Mouse (Mus musculus) cerebellum, postnatal 36 days (tissue): ENCODE measurements around the gene Clic5.
A peak's percentile ranks its signal among the peaks of the same experiment; 100 is the strongest.

Source experiments
- DNase-seq, 2 experiments: peaks; one replicate each; pipeline ENCODE4 v3.0.0; 2021 to 2022; ENCODE audit warnings: mixed read lengths in 2 of 2

Clic5 gene

DNA sequence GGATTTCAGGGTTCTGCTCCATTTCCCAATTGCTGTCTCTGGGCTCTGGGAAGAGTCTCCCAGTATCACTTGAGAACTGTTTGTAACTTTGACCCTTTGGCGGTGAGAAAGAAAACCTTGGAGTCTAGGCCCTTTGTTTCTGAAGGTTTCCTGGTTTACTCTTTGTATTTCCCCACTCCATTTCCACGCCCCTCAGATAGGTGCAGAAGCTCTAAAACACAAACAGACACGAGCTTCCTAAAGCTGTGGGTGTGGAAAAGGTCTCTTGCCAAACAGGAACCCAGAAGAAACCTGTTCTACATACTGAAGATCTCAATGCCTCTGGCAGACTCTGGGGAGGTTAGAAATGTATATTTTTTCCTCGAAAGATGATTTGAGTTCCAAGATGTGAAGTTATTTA lies 10.8 kb downstream of the Clic5 start:
- DNase-seq, result no peak

DNA sequence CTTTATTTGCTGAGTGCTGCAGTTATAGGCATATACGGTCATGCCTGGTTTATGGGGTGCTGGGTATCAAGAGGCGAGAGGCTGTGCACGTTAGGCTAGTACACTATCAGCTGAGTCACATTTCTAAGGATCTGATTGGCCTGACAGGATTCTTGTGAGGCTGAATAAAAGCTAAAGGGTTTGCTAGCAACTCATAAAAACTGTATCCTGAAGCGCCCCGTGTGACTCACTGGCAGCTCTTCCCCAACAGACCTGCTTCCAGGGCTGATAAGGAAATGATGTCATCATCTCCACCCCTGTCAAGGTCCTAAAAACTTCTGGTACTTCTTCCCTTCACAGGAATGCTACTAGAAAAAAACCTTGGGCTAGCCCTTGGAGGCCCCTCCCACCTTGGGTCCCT lies 14.6 kb downstream of the Clic5 start:
- no peak for DNase-seq

GRCm38 (mm10) chr17:44204787-44205186 lies 16.4 kb downstream of the Clic5 start:
- DNase-seq, result no peak

GRCm38 (mm10) chr17:44205562-44205961 lies 17.2 kb downstream of the Clic5 start:
- DNase-seq, result no peak

DNA sequence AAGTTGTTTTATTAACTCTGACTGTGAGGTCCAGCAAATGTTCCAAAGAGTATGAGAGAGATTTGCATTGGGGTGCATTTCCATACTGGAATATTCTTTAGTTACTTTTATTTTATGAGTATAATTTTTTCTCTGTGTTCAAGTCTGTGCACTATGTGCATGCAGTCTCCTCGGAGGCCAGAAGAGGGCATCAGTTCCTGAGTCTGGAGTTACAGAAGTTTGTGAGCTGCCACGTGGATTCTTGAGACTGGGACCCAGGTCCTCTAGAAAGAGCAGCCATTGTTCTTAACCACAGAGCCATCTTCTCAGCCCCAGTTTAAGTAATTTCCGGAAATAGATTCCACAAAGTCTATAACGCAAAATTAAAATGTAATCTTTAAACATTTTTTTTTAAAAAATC lies 20.5 kb downstream of the Clic5 start:
- DNase-seq, result no peak

- DNase-seq, result no peak
Measured at GRCm38 (mm10) chr17:44212960-44213619, 24.7 kb downstream of the Clic5 start.

DNA sequence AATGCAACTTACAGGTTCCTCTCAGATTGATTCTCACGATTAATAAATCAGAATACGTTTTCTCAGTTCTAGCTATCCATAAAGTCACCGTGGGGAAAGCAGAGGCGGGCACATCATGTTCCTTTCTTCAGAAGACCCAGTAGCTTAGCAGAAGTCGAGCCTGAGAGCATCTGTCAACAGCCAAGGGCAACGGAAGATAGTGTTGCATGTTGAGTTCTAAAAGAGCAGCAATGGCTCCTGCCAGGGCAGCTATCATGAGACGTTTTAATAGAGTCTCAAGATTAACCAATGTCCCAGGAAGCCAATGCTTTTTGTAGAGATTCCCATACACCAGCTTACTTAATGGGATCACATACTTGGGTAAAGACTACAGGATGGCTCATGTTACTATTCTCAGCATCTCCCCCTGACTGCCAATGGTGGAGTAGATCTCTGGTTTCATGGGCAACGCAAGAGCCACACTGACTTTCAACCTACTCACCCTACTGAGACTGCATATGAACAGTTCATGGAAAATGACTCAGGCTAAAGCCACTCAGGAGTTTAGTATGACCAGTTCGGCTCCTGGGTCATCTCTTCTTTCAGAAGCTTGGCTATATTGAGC lies 26.9 kb downstream of the Clic5 start:
- no peak for DNase-seq

GRCm38 (mm10) chr17:44217185-44217584 lies 28.8 kb downstream of the Clic5 start:
- no peak for DNase-seq

DNA sequence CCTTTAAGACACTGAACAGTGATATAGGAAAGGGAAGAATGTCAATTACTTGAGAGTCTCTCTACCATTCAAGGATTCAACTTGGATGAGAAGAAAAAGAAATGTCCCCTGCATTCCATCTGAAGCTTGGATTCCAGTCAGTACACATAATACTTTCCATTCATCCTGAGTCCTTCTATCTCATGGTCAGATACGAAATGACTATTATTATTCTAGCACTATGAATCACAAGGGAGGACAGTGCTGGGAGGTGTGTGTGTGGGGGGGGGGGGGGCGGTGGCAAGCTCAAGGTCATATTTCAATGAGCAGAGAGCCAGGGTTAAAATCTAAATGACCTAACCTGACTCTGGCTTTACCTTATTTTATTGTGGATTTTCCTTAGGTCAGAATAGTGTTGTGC lies 31.6 kb downstream of the Clic5 start:
- no peak for DNase-seq

- DNase-seq, result no peak
Measured at GRCm38 (mm10) chr17:44228428-44228827, 40.0 kb downstream of the Clic5 start.

- no peak for DNase-seq
Measured at GRCm38 (mm10) chr17:44230083-44230482, 41.7 kb downstream of the Clic5 start.

DNA sequence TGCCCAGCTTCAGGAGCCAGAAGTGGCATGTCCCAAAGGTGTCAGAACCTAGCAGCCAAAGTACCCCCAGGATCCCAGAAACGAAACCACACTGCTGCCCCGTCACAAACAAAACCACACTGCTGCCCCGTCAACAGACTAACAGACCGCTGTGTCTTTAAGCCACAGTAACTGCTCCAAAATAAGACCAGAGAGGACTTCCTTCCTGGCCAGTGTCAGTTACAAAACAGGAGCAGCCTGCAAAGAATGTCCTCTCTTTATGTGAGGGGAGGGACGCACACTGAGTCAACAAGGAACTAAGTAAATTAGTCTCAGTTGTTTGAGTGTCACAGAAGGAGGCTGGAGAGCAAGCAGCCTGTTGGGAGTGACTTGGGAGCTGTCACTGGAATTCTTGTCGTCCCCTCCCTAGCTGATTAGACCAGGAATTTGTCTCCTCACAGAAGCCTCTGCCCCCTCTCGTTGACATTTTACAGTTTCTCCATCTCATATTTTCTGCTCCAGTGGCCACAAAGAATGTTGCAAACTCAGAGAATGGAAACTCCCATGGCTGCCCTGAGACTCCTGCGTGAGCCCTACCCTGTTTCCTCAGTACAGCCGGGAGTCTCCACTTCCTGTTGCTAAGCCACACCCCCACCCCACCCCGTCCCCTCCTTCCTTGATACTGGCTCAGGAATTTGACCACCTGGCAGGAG lies 50.8 kb downstream of the Clic5 start:
- DNase-seq, result no peak

DNA sequence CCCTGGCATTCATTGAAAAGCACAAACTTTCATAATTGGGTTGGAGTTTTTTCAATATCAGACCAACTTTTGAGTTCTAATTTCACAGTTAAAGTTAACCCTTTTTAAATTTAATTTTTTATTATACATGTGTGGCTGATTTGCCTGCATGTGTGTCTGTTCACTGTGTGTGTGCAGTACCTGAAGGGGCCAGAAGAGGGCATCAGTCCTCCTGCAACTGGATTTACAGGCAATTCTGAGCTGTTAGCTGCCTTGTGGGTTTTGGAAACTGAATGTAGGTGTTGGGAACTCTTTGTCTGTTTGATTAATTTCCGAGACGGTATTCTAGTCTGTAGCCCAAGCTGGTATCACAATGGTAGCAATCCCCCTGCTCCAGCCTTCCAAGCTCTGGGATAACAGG lies 52.4 kb downstream of the Clic5 start:
- DNase-seq, result no peak

DNA sequence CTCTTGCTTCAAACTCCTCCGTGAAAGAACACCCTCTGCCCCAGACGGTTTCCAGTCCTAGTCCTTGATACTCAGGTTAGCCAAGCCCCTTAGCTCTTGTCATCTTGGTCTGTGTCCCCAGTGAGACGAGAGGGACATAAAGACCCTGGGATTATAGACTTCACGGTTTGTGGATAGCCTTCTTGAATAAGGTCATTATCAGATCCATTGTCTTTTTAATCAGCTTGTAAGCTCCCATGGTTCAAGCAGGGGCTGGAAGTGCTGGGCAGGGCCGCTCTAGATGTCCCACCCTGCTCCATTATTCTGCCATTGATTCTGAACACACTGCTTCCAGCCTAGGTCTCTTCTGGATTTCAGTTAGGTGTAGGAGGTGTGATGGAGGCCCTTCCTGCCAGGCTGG lies 55.7 kb downstream of the Clic5 start:
- no peak for DNase-seq

- no peak for DNase-seq
Measured at GRCm38 (mm10) chr17:44244625-44245024, 56.2 kb downstream of the Clic5 start.

DNA sequence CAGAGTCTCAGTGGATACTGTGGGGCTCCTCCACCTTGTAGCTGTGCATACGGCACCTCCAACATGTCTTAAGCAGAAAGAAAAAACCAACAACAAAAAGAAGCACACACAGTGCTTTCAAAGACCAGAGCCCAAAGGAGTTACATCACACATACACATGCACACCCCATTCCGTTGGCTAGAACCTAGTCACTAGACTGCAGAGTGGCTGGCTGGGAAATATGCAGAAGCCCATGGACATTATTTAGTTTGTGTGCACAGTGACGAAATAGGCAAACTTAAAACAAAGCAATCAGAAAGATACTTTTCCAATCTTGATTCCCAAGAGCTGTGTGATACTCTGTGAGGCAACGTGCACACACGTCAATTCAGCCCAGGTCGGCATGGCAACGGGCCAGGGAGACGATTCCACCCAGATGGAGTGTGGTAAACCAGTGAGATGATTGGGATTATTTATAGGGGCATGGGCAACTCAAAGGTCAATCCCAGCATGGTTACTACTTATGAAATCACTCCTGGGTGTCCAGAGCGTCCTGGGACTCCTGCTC lies 57.8 kb downstream of the Clic5 start:
- no peak for DNase-seq

- DNase-seq, result no peak
Measured at GRCm38 (mm10) chr17:44249544-44249943, 61.2 kb downstream of the Clic5 start.

DNA sequence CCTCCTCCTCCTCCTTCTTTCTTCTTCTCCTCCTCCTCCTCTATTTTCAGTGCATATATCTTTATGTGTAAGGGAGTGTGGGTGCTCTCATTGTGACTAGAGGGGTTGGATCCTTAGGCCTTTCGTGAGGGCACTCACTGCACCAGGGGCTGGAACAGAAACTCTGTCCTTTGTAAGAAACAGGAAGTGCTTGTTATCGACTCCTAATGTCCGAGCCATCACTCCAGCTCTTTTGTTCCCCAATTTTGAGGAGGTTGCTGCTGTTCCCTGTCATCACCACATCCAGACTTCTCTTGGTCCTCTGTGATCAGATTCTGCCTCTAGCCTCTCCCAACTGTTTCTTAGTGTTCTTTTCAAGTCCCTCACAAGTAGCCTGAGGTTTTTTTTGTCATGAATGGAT lies 64.3 kb downstream of the Clic5 start:
- no peak for DNase-seq

DNA sequence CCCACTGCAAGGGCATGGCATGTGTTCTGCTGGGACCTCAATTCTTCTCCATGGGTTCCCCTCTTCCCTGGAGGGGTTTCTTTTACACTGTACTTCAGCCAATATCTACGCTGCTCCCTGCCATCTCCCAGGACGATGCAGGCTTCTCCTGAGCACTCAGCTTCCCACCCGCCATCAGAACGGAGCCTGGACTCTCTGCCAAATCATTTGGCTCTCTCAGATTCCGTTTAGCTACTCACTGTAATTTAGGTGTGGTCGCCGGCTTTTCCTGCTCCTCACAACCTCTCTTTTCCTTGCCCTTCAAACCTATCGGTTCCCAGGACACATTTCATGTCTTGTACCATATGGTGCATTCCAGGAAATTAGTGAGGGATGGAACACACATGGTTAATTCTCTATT lies 66.3 kb downstream of the Clic5 start:
- DNase-seq, result no peak

DNA sequence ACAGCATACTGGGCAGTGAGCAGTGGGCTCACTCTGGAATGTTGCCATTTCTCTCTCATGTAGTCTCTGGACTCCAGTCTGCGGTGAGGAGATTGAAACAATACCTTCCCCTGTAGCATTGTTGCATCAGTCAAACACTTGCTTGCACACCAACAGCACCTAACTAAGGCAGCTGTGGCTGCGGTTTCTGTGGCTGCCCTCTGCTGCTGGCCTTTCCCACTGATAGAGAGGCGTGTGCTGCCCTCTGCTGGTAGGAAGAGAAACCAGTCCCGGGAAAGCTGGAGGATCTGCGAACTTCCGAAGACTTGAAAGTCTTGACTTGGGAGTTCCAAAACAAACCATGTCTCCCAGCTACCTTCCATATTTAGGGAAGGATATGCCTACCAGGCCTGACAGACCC lies 68.2 kb downstream of the Clic5 start:
- peak; percentile 49 to 53 for DNase-seq

- DNase-seq, result no peak
Measured at GRCm38 (mm10) chr17:44259245-44259644, 70.9 kb downstream of the Clic5 start.

GRCm38 (mm10) chr17:44261594-44262202 lies 73.3 kb downstream of the Clic5 start:
- peak; percentile 59 to 63 for DNase-seq

- DNase-seq, result no peak
Measured at GRCm38 (mm10) chr17:44270043-44270442, 81.7 kb downstream of the Clic5 start.

DNA sequence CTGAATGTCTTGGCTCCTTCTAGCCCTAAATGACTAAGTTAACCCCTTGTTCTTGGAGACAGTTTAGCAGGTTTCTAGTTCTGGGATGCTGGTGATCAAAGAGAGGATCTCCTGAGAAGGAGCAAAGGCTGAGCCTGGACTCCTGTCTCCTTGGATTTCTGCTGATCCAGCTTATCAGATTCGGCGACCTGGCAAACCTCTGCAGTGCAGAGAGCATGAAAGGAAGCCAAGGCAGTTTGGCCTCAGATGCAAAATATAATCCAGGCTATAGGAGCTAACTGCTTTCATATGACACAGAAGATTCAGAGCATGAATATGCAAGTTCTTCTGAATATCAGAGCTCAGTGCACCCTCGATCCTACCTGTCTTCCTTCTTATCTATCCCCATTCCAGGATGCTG lies 83.0 kb downstream of the Clic5 start:
- no peak for DNase-seq
